Comparison of ENCODE assay signal across 19 mouse cellular contexts in the genomic region with DNA sequence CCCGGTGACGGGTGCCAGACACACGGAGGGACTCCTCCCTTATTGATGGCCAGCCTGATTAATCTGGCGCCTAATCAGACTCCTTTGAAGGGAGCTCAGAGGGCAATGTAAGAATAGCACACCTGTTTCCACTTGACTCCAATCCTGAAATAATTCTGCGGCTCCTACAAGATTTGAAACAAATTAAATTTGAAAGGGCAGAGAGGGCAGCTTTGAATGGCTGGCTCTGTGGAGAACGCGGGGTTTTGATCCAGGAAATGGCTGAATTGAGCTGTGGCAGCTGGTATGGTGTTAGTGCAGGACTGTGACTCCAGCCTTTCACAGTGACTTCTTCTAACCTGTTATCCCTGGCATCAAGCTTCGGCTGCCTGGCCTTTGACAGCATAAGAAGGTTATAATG.
A peak's percentile ranks its signal among the peaks of the same experiment; 100 is the strongest.
DNase-seq lines count a peak whose midpoint lies in the region; ATAC-seq and TF ChIP-seq lines count a peak whose summit lies in the region.
"Had no signal": no experiment of that assay in that cellular context is flagged by ENCODE, and none has a peak within 500 bp of the region (broad histone marks: within the 10 kb centered on the region; RNA-seq: fewer than 3 reads in every experiment).

No protein-coding gene starts in this region.

- TF ChIP-seq CTCF in heart, postnatal 0 days (IDR thresholded peaks at IDR 0.05; ENCODE audit: low read depth): no peak

- TF ChIP-seq EP300 in heart, postnatal 0 days (IDR thresholded peaks at IDR 0.05; ENCODE audit: low read depth): no peak

- H3K9ac ChIP-seq in forebrain, embryonic 12.5 days: no peak overlapping the region
- no peak overlapping the region for H3K9ac ChIP-seq in forebrain, embryonic 13.5 days
- no peak overlapping the region for H3K9ac ChIP-seq in heart, postnatal 0 days (replicated peaks; ENCODE audit: low read depth, low read length)
- H3K9ac ChIP-seq: liver, embryonic 12.5 days; stomach, embryonic 15.5 days had no signal

- no peaks in the 10 kb centered on the region for H3K27me3 ChIP-seq in forebrain, embryonic 12.5 days
- H3K27me3 ChIP-seq in forebrain, embryonic 13.5 days: no peaks in the 10 kb centered on the region
- no peaks in the 10 kb centered on the region for H3K27me3 ChIP-seq in heart, postnatal 0 days (ENCODE audit: control insufficient read depth, insufficient read depth, low read length)
- H3K27me3 ChIP-seq in limb, embryonic 10.5 days (ENCODE audit: low read depth, poor library complexity, severe bottlenecking): no peaks in the 10 kb centered on the region
- H3K27me3 ChIP-seq: liver, embryonic 12.5 days; stomach, embryonic 15.5 days had no signal

- 0 out of 2 replicates have a peak, but pooled peaks have one; percentile 27 for ATAC-seq in forebrain, embryonic 12.5 days (ENCODE audit: low FRiP score)
- ATAC-seq in forebrain, embryonic 13.5 days: no peak
- ATAC-seq in heart, postnatal 0 days (ENCODE audit: insufficient read depth, low read depth): 0 out of 2 replicates have a peak, but pooled peaks have one; percentile 20
- ATAC-seq: inflammation-experienced regulatory T-cells, adult 6 months; liver, embryonic 12.5 days; lung, postnatal 0 days had no signal

- no peaks in the 10 kb centered on the region for H3K9me3 ChIP-seq in forebrain, embryonic 12.5 days
- H3K9me3 ChIP-seq in forebrain, embryonic 13.5 days (replicated peaks): no peaks in the 10 kb centered on the region
- no peaks in the 10 kb centered on the region for H3K9me3 ChIP-seq in heart, postnatal 0 days (replicated peaks; ENCODE audit: control insufficient read depth, low read length)
- no peaks in the 10 kb centered on the region for H3K9me3 ChIP-seq in limb, embryonic 10.5 days (replicated peaks)
- H3K9me3 ChIP-seq: liver, embryonic 12.5 days; stomach, embryonic 15.5 days had no signal

- H3K4me2 ChIP-seq in forebrain, embryonic 12.5 days: no peak overlapping the region
- no peak overlapping the region for H3K4me2 ChIP-seq in forebrain, embryonic 13.5 days
- peak overlapping the region; percentile 33; the same call in 1 of the 2 replicates for H3K4me2 ChIP-seq in heart, postnatal 0 days (ENCODE audit: low read depth, low read length)
- H3K4me2 ChIP-seq: liver, embryonic 12.5 days; stomach, embryonic 15.5 days had no signal

- H3K36me3 ChIP-seq in forebrain, embryonic 12.5 days (replicated peaks): no peaks in the 10 kb centered on the region
- no peaks in the 10 kb centered on the region for H3K36me3 ChIP-seq in forebrain, embryonic 13.5 days (ENCODE audit: poor library complexity, severe bottlenecking)
- no peaks in the 10 kb centered on the region for H3K36me3 ChIP-seq in heart, postnatal 0 days (replicated peaks; ENCODE audit: control insufficient read depth, insufficient read depth, low read length)
- no peaks in the 10 kb centered on the region for H3K36me3 ChIP-seq in limb, embryonic 10.5 days
- H3K36me3 ChIP-seq: liver, embryonic 12.5 days; stomach, embryonic 15.5 days had no signal

- DNase-seq in heart, postnatal 0 days (ENCODE audit: low spot score): no peak
- no peak for DNase-seq in heart, postnatal 4 days
- peak; percentile 68 for DNase-seq in embryo, embryonic 11 days
- DNase-seq in limb, embryonic 10.5 days (ENCODE audit: low spot score): peak; percentile 71
- DNase-seq in right cerebral cortex, adult 2 months (ENCODE audit: low spot score in 2 of 2): no peak
- no peak for DNase-seq in adrenal gland, postnatal 14 days
- DNase-seq: adrenal gland, adult 2 months; cerebellum, adult 2 months; gastrocnemius, postnatal 14 days; kidney, adult 8-10 months; kidney, postnatal 25 days; right cerebral cortex, adult 18-20 months had no signal

- peaks cover 15% of the 10 kb centered on the region; the same call in 1 of the 2 replicates for H3K4me1 ChIP-seq in forebrain, embryonic 12.5 days
- H3K4me1 ChIP-seq in forebrain, embryonic 13.5 days: peaks cover 17% of the 10 kb centered on the region
- peaks cover 13% of the 10 kb centered on the region for H3K4me1 ChIP-seq in heart, postnatal 0 days (ENCODE audit: control insufficient read depth, insufficient read depth)
- peaks cover 41% of the 10 kb centered on the region for H3K4me1 ChIP-seq in limb, embryonic 10.5 days
- H3K4me1 ChIP-seq: liver, embryonic 12.5 days; stomach, embryonic 15.5 days had no signal

- WGBS in forebrain, embryonic 12.5 days: 60% methylated on average over 8 of the region's 8 CpGs
- WGBS in forebrain, embryonic 13.5 days: 67% methylated on average over 8 of the region's 8 CpGs
- 26% methylated on average over 8 of the region's 8 CpGs for WGBS in heart, postnatal 0 days
- 17% methylated on average over 8 of the region's 8 CpGs for WGBS in limb, embryonic 10.5 days

- H3K27ac ChIP-seq in forebrain, embryonic 12.5 days: no peak overlapping the region
- no peak overlapping the region for H3K27ac ChIP-seq in forebrain, embryonic 13.5 days
- H3K27ac ChIP-seq in heart, postnatal 0 days (ENCODE audit: low read depth): no peak overlapping the region
- peak overlapping the region; percentile 32; the same call in 1 of the 2 replicates for H3K27ac ChIP-seq in limb, embryonic 10.5 days
- H3K27ac ChIP-seq: liver, embryonic 12.5 days; stomach, embryonic 15.5 days had no signal

- H3K4me3 ChIP-seq in forebrain, embryonic 12.5 days (replicated peaks): no peak overlapping the region
- H3K4me3 ChIP-seq in forebrain, embryonic 13.5 days: no peak overlapping the region
- H3K4me3 ChIP-seq in heart, postnatal 0 days (ENCODE audit: low read depth, low read length): no peak overlapping the region
- H3K4me3 ChIP-seq in limb, embryonic 10.5 days: no peak overlapping the region
- H3K4me3 ChIP-seq: erythroblast, embryonic 14.5 days; liver, embryonic 12.5 days; stomach, embryonic 15.5 days had no signal

Comparison
In these comparisons a context has a peak if more than half of its experiments do, and no peak if none do; other contexts are left out.
1. DNase-seq: peak in embryo, embryonic 11 days (single experiment) and limb, embryonic 10.5 days (single experiment); none in heart, postnatal 0 days (single experiment), heart, postnatal 4 days (single experiment), right cerebral cortex, adult 2 months (0 of 2) and adrenal gland, postnatal 14 days (single experiment).